Mouse (Mus musculus): ENCODE measurements around the gene Get4. TPM values are rescaled to one million over a fixed set of nuclear protein-coding genes. Genes with fewer than 3 reads are reported as not detected.

Gene Get4
- 100 to 1,000 TPM; 118 to 148 TPM for polyA plus RNA-seq (2017; shearing (Covaris generic))

GRCm38 (mm10) chr5:139252081-139252909 lies at the start of gene Get4:
Gene Get4 (plus strand): TSS chr5:139252324.

Other genes with a start within 250 kb of the Get4 start
- gene Prkar1b, start 102.3 kb upstream of the Get4 start, polyA plus RNA-seq (2017; shearing (Covaris generic)): 1 to 10 TPM; 2.1 to 4.0 TPM
- gene Dnaaf5, start 102.1 kb upstream of the Get4 start, polyA plus RNA-seq (2017; shearing (Covaris generic)): 10 to 100 TPM; 19.6 to 31.7 TPM
- gene Sun1, start 51.7 kb upstream of the Get4 start, polyA plus RNA-seq (2017; shearing (Covaris generic)): 10 to 100 TPM; 30.3 to 35.8 TPM
- 10 to 100 TPM; 13.9 to 77.4 TPM for gene Adap1, start 73.3 kb downstream of the Get4 start, polyA plus RNA-seq (2017; shearing (Covaris generic))
- 10 to 100 TPM; 51.7 to 52.5 TPM for gene Cox19, start 99.1 kb downstream of the Get4 start, polyA plus RNA-seq (2017; shearing (Covaris generic))
- not detected for gene Cyp2w1, start 100.3 kb downstream of the Get4 start, polyA plus RNA-seq (2017; shearing (Covaris generic))
- gene Gpr146, start 125.4 kb downstream of the Get4 start, polyA plus RNA-seq (2017; shearing (Covaris generic)): 10 to 100 TPM; 23.7 to 26.2 TPM
- gene C130050O18Rik, start 153.0 kb downstream of the Get4 start, polyA plus RNA-seq (2017; shearing (Covaris generic)): under 1 TPM; 0.06 to 0.13 TPM
- gene Gper1, start 170.8 kb downstream of the Get4 start, polyA plus RNA-seq (2017; shearing (Covaris generic)): not detected
- gene 3110082I17Rik, start 208.2 kb downstream of the Get4 start, polyA plus RNA-seq (2017; shearing (Covaris generic)): 10 to 100 TPM in 1 of 2 experiments, 1 to 10 TPM in 1; 5.3 to 10.3 TPM
- gene Zfand2a, start 232.2 kb downstream of the Get4 start, polyA plus RNA-seq (2017; shearing (Covaris generic)): 10 to 100 TPM; 11.8 to 12.0 TPM

Measured in activated CD4-positive, CD25-positive, alpha-beta regulatory T cell (primary cell).